Mouse (Mus musculus) liver, embryonic 14.5 days (tissue): ENCODE results near the gene Wwc2.

Experiments
- CTCF ChIP-seq: IDR thresholded peaks from 2 replicates; pipeline ENCODE4 v1.5.1; 2016; ENCODE audit warnings: antibody characterized with exemption, low read depth, control low read depth
- EP300 ChIP-seq: IDR thresholded peaks from 2 replicates; pipeline ENCODE4 v1.6.1; 2016; ENCODE audit warnings: antibody characterized with exemption, low read depth

GRCm38 (mm10) chr8:47784436-47784835 lies 206.3 kb downstream of the Wwc2 start:
- no peak for TF ChIP-seq CTCF
- no peak for TF ChIP-seq EP300
